7 mouse cellular contexts compared by ENCODE assay signal in the genomic region with DNA sequence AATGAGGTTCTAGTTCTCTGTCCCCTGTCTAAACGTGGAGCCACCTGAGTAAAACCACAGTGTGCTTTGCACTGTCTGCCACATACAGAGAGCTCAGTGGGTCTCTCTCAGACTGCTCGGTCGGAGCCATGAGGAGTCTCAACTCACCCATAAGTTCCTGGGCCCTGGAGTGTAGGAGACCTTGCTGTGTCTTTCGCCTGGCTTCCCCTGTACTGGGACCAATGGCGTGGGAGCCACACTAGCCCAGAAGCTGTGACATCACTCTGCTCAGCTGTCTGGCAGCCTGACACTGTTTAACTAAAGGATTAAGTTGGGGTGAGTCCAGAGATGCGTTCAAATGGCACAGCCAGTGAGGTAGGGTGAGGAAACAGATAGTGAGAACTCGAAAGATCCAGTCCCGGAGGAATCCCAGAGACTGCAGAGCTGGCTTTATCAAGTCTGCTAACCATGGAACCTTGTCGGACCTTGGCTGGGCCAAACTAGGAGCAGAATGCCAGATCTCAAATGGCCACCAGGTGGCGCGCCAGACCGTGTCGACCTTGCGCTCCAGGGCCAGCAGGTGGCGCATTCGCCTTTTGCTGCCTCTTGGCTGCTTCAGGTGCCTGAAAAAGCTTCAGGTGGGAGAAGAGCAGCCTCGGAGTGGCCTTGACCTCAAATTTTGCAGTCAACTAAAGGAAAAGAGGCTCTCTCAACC. TPM values are rescaled to one million over a fixed set of nuclear protein-coding genes. Genes with fewer than 3 reads are reported as not detected.
DNase-seq lines count a peak whose midpoint lies in the region; ATAC-seq and TF ChIP-seq lines count a peak whose summit lies in the region.

No protein-coding gene starts in this region.

- H3K27me3 ChIP-seq in embryonic facial prominence, embryonic 10.5 days (replicated peaks; ENCODE audit: low read depth, poor library complexity, severe bottlenecking), result peaks cover 27% of the 10 kb centered on the region
- no peaks in the 10 kb centered on the region for H3K27me3 ChIP-seq in limb, embryonic 11.5 days (ENCODE audit: control insufficient read depth, insufficient read depth, low read length)
- 0 out of 2 replicates have a peak, but pooled peaks cover 3% of the 10 kb centered on the region for H3K27me3 ChIP-seq in midbrain, postnatal 0 days (ENCODE audit: insufficient read depth, low read length)
- no peaks in the 10 kb centered on the region for H3K27me3 ChIP-seq in spleen, adult 2 months (ENCODE audit: control insufficient read depth, insufficient read depth, low read length)

- no peak overlapping the region for H3K9ac ChIP-seq in limb, embryonic 11.5 days (ENCODE audit: low read length)
- H3K9ac ChIP-seq in midbrain, postnatal 0 days (replicated peaks; ENCODE audit: low read length, poor library complexity, severe bottlenecking), result no peak overlapping the region

- peak; percentile 94 for DNase-seq in adrenal gland, postnatal 10 days
- DNase-seq in embryonic facial prominence, embryonic 10.5 days (ENCODE audit: low spot score), result peak; percentile 89
- peak; percentile 70 to 94 for DNase-seq in heart, adult 18-20 months
- peak; percentile 64 to 89 for DNase-seq in kidney, adult 8-10 months
- peak; percentile 94 for DNase-seq in limb, embryonic 11.5 days (ENCODE audit: low spot score)
- peak; percentile 78 for DNase-seq in midbrain, postnatal 0 days (ENCODE audit: low spot score)
- DNase-seq in spleen, adult 2 months (ENCODE audit: low read depth in 1 of 2, low spot score in 2 of 2), result peak; percentile 28 to 68

- peaks cover 5% of the 10 kb centered on the region; the same call in 1 of the 2 replicates for H3K4me1 ChIP-seq in embryonic facial prominence, embryonic 10.5 days
- H3K4me1 ChIP-seq in limb, embryonic 11.5 days (ENCODE audit: control insufficient read depth, insufficient read depth, low read length), result no peaks in the 10 kb centered on the region
- no peaks in the 10 kb centered on the region for H3K4me1 ChIP-seq in midbrain, postnatal 0 days (ENCODE audit: insufficient read depth, low read length)
- H3K4me1 ChIP-seq in spleen, adult 2 months (ENCODE audit: control insufficient read depth, insufficient read depth, insufficient read length), result no peaks in the 10 kb centered on the region

- no peak for ATAC-seq in limb, embryonic 11.5 days (ENCODE audit: insufficient number of reproducible peaks, low FRiP score, low TSS enrichment, low read depth)
- ATAC-seq in midbrain, postnatal 0 days (ENCODE audit: low FRiP score), result peak; percentile 47; the same call in 1 of the 2 replicates

- H3K36me3 ChIP-seq in embryonic facial prominence, embryonic 10.5 days (replicated peaks), result no peaks in the 10 kb centered on the region
- no peaks in the 10 kb centered on the region for H3K36me3 ChIP-seq in limb, embryonic 11.5 days (ENCODE audit: control insufficient read depth, insufficient read depth, low read length)
- H3K36me3 ChIP-seq in midbrain, postnatal 0 days (ENCODE audit: insufficient read depth, low read length), result no peaks in the 10 kb centered on the region
- H3K36me3 ChIP-seq in spleen, adult 2 months (ENCODE audit: control insufficient read depth, insufficient read depth, low read length), result no peaks in the 10 kb centered on the region

- 28% methylated on average over 17 of the region's 17 CpGs for WGBS in embryonic facial prominence, embryonic 10.5 days
- 24% methylated on average over 17 of the region's 17 CpGs for WGBS in limb, embryonic 11.5 days
- 26% methylated on average over 17 of the region's 17 CpGs for WGBS in midbrain, postnatal 0 days
- WGBS in spleen, adult 2 months, result 21% methylated on average over 17 of the region's 17 CpGs

- no peak overlapping the region for H3K4me3 ChIP-seq in embryonic facial prominence, embryonic 10.5 days
- no peak overlapping the region for H3K4me3 ChIP-seq in limb, embryonic 11.5 days (ENCODE audit: low read depth, low read length)
- H3K4me3 ChIP-seq in midbrain, postnatal 0 days (ENCODE audit: low read depth, low read length), result no peak overlapping the region
- no peak overlapping the region for H3K4me3 ChIP-seq in spleen, adult 2 months (ENCODE audit: extremely low read depth, insufficient read depth, insufficient read length)

- no peaks in the 10 kb centered on the region for H3K9me3 ChIP-seq in embryonic facial prominence, embryonic 10.5 days
- H3K9me3 ChIP-seq in limb, embryonic 11.5 days (ENCODE audit: control insufficient read depth, low read length), result no peaks in the 10 kb centered on the region
- no peaks in the 10 kb centered on the region for H3K9me3 ChIP-seq in midbrain, postnatal 0 days (ENCODE audit: low read length)

- no peak for TF ChIP-seq POLR2A in spleen, adult 2 months (IDR thresholded peaks at IDR 0.05; ENCODE audit: low read depth, low read length)

- peak; percentile 100 for TF ChIP-seq CTCF in midbrain, postnatal 0 days (IDR thresholded peaks at IDR 0.05)
- peak; percentile 100 for TF ChIP-seq CTCF in spleen, adult 2 months (IDR thresholded peaks at IDR 0.05; ENCODE audit: extremely low read depth, insufficient read depth, insufficient read length, insufficient replicate concordance)

- H3K4me2 ChIP-seq in limb, embryonic 11.5 days (ENCODE audit: low read depth, severe bottlenecking), result no peak overlapping the region
- H3K4me2 ChIP-seq in midbrain, postnatal 0 days (ENCODE audit: low read depth, low read length, poor library complexity, severe bottlenecking), result no peak overlapping the region

- H3K27ac ChIP-seq in embryonic facial prominence, embryonic 10.5 days (replicated peaks), result no peak overlapping the region
- H3K27ac ChIP-seq in limb, embryonic 11.5 days (replicated peaks; ENCODE audit: low read depth, low read length), result no peak overlapping the region
- H3K27ac ChIP-seq in midbrain, postnatal 0 days (ENCODE audit: low read depth, low read length), result no peak overlapping the region
- no peak overlapping the region for H3K27ac ChIP-seq in spleen, adult 2 months (ENCODE audit: insufficient read depth, low read length)

RNA-seq across cellular contexts. Expression of gene Kcnk18, which starts 20.3 kb away (rescaled TPM):
- not detected for total RNA-seq in adrenal gland, postnatal 10 days (2021)
- 0.04 TPM in 1 of 2 replicates, not detected in the other for polyA plus RNA-seq in embryonic facial prominence, embryonic 10.5 days (2016; fragmentation: Nextera tagmentation; extraction: Ambion mirVana)
- not detected for total RNA-seq in heart, adult 18-20 months (2021)
- polyA plus RNA-seq in limb, embryonic 11.5 days (2014; fragmentation: Nextera tagmentation; extraction: Ambion mirVana), result not detected in 2 replicates
- not detected in 2 replicates for total RNA-seq in midbrain, postnatal 0 days (2014; rRNA removed)
- not detected in 2 replicates for polyA plus RNA-seq in midbrain, postnatal 0 days (2015; fragmentation: Nextera tagmentation; extraction: Ambion mirVana)
- polyA plus RNA-seq in spleen, adult 2 months (2012; rRNA removed), result not detected in 2 replicates

RNA-seq across cellular contexts. Expression of gene Slc18a2, which starts 21.4 kb away (rescaled TPM):
- total RNA-seq in adrenal gland, postnatal 10 days (2021), result 10 to 100 TPM; 17.3 to 29.7 TPM
- polyA plus RNA-seq in embryonic facial prominence, embryonic 10.5 days (2016; fragmentation: Nextera tagmentation; extraction: Ambion mirVana), result 11.2 and 12.8 TPM in 2 replicates
- under 1 TPM; 0.55 to 0.82 TPM for total RNA-seq in heart, adult 18-20 months (2021)
- 9.3 and 10.2 TPM in 2 replicates for polyA plus RNA-seq in limb, embryonic 11.5 days (2014; fragmentation: Nextera tagmentation; extraction: Ambion mirVana)
- total RNA-seq in midbrain, postnatal 0 days (2014; rRNA removed), result 21.4 and 21.7 TPM in 2 replicates
- polyA plus RNA-seq in midbrain, postnatal 0 days (2015; fragmentation: Nextera tagmentation; extraction: Ambion mirVana), result 19.5 TPM in 2 replicates
- polyA plus RNA-seq in spleen, adult 2 months (2012; rRNA removed), result 0.65 and 0.81 TPM in 2 replicates
